Mouse (Mus musculus) layer of hippocampus, adult 11-12 months (tissue): Measurements from ENCODE around the gene Mylpf.

ENCODE experiments used
- DNase-seq: peaks from one replicate; pipeline ENCODE4 v3.0.0; 2022; ENCODE audit warnings: low spot score

Gene Mylpf

DNA sequence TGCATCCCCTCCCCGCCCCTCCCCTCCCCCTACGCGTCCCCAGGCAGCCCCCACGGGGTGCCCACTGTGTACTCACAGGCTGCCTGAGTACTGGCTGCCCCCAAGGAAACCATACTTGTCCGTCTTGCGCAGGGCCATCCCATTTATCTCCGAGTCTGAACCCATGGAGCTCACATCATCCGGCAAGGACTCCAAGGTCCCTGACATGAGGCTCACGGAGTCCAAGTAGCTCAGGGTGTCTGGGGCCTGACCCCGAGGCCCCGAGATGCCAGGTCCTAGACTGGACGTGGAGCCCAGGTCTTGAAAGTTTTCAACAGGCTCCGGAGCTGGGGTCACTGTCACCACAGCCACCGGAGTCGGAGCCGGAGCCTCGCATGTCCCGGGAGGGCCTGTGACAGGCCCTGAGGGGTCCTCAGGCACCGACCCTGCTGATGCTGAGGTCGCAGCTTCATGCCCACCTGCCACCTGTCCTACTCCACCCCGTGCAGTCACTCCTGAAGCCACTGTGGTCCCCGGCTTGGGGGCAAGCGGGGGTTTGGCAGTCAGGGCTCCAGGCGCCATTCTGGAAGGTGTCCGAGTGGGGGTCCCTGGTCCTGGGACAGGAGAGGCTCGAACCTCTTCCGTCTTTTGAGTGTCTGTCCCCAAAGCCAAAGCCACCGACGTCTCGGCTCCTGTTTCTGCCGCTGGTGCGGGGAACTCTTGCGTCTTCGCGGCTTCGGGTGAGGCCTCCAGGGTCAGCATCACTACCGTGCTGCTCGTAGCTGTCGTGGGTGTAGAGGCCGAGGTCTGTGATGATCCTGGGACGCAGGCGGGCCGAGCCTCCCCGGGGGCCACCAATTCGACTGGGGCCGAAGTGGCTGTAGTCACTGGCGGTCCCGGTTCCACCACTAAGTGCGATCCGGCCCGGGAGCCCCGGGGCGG, 1.1 kb upstream of the Mylpf start:
- peak; percentile 60 for DNase-seq

DNA sequence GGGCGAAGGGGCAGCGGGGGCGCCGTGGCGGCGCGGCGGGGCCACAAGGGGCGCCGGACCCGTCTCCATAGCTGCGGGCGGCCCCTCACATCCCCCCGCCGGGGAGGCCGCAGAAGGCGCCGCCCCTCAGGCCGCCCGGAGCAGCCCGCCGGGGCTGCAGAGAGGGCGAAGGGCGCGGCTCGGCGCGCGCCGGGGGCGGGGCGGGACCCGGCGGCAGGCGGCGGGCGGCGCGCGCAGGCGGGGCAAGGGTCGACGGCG, 466 bp upstream of the Mylpf start, which contains the start of gene Tbc1d10b:
Gene Tbc1d10b (minus strand): TSS at position 174 of the 258 bp plus-strand sequence.
- DNase-seq: no peak

DNA sequence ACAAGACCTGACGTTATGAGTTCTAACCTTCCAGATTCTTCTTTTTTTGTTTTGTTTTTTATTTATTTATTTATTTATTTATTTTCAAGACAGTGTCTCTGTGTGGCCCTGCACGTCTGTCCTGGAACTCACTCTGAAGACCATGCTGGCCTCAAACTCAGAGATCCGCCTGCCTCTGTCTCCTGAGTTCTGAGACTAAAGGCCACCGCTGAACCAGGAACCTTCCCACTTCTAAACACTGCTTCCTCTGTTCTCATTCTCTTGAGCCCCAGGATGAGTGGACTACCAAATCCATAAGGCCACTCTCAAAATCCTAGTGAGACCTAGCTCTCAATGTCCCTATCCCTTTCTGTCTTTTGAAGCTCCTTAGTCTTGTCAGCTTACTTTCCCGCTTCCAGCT, 1.2 kb downstream of the Mylpf start:
- DNase-seq: no peak

DNA sequence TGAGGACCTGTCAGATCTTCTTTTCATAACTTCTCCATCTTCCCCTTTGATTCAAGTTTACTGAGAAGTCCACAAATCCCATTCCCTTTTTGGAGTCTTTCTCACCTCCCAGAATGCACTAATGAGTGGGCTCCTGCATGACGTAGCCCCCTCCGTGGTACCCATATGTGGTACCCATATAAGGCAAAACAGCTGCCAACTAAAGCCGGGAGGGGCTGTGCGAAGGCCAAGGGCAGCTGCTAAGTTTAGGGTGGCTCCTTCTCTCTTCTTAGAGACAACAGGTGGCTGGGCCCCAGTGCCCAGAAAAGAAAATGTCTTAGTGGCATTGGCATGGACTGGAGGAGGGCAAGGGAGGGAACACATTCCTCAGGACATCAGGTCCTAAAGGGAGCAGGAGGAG, 1.6 kb downstream of the Mylpf start:
- DNase-seq: no peak

DNA sequence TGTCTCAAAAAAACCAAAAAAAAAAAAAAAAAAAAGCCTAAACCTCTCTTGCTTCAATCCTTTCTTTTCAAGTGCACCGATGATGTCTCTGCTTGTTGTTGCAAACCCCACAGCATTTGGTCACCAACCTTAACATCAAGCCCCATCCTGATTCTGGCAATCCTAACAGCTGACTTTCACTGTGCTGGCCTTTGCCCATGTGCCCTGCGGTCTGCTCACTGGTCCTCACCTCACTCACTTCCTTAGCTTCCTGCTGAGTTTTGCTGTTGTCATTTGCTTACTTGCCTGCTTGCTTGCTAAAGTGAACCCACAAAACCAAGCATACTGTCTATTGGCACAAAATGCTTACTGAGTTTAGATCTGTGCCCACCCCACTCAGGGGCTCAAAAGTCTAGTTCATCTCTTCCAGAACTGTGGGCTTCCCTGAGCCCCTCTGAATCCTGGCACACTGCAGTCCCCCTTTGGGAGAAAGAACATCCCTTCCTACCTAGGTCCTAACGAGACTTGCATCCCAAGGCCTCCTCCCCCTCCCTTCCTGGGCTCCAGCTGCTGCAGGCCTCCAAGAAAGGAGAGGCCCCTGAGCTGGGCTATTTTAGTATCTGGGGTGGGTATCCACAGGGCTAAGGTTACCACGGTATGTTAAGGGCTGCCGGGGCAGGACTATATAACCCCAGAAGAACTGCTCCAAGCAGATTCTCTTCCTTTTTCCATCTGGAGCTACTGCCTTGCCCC, 2.5 kb downstream of the Mylpf start:
- no peak for DNase-seq

DNA sequence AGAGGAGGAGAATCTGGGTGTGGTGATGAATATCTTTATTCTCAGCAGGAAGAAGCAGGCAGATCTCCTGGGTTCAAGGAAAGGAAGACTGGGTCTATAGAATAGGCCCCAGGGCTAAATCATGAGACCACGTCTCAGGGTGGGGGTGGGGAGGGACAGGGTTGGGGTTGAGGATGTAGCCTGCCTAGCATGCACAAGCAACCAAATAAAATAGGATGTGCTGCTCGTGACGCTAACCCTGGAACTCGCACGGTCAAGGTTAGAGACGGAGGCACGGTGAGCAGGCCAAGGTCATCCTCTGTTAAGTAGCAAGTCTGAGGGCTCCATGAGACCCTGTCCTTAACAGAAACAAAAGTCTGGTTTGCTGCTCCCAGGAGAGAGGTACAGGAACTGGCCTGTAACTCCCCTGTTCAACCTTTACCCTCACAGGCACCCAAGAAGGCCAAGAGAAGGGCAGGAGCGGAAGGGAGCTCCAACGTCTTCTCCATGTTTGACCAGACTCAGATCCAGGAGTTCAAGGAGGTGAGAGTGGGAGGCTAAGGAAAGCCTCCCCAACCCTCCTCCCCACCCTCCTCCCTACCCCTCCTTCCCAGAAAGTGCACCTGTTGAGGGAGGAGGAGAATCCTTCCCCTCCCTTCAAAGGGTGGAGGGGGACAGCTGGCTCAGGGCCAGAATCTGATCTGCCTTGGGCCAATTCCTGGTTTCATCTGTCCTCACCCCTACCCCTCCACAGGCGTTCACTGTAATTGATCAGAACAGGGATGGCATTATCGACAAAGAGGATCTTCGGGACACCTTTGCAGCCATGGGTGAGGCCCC, 4.0 kb downstream of the Mylpf start:
- no peak for DNase-seq

DNA sequence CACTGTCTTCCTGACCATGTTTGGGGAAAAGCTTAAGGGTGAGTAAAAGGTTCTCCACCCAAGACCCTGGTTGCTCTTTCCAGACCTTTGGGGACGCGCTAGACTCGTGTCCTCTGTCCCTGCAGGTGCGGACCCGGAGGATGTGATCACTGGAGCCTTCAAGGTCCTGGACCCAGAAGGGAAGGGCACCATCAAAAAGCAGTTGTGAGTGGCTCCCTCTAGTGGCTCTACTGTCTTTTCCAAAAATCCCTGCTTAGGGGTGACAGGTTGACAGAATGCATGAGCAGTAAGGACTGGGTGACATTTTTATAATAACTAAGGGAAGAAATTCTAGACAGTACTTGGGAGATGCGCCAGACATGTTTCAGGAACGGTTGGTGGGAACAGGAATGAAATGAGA, 4.8 kb downstream of the Mylpf start:
- no peak for DNase-seq

DNA sequence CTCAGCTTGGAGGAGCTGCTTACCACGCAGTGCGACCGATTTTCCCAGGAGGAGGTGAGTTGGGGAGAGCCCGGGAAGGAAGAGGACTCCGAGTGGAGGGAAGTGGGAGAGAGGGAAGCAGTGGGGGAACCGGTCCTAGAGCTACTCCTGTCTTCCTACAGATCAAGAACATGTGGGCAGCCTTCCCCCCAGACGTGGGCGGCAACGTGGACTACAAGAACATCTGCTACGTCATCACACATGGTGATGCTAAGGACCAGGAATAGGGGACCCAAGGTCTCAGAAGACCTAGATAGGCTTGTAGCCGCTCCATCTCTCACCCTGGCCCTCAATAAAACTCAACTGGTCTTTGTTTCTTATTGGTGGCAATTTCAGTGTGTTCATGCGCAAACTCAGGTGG, 5.2 kb downstream of the Mylpf start:
- DNase-seq: no peak

DNA sequence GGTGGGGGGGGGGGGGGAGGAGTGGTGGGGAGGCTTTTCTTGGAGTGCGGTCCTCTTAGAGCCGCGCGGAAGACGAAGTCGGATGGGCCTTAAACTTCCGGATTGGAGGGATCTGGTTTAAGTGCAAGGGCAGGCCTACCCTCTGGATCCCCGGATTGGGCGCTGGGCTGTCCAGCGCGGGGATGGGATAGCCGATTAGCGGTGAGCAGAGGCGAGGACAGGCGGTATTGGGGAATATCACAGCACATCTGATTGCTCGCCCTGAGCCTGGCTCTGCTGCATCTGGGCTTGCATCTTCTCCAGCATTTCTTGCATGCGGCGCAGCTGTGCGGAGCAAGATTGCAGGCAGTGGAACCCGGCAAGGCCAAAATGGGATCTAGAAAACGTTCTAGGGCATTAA, 5.8 kb downstream of the Mylpf start:
- no peak for DNase-seq

DNA sequence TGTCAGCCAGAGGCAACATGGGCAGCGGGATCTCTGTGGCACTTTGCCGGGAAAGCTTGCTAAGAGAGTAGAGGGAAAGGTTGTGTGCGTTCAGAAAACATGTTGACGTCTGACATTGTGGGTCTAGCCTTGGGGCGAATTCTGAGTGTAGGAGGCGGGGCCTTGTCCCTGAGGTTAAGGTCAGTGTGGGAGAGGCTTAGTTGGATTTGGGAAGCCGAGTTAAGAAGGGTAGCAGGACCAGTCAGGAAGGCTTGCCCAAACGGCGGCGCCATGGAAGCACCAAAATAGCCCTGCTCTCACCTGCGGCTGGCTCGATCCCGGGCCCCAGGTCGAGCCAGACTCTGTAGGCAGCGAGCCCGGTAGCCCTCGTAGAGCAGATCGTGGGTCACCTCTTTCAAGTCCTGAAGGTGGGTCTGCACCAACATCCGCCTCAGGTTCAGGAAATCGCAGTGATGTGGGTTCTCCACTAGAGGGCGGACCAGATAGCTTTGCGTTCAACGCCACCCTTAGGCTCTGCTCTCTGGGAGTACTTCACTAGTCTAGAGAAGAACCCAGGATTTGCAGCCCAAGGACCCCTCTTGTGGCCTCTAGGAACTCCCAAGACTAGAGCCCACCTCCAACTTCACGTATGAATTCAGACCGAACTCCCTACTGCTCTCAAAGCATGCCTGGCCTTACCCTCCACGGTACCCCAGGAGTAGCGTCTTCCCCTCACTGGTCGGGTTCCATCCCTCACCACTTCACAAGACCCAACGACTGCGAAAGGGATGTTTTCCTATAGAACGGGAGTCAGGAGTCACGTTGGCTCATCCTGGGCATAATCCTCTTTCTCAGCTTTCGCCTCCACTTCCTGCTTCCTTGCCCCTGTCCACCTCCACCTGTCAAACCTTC, 6.5 kb downstream of the Mylpf start:
- DNase-seq: no peak

DNA sequence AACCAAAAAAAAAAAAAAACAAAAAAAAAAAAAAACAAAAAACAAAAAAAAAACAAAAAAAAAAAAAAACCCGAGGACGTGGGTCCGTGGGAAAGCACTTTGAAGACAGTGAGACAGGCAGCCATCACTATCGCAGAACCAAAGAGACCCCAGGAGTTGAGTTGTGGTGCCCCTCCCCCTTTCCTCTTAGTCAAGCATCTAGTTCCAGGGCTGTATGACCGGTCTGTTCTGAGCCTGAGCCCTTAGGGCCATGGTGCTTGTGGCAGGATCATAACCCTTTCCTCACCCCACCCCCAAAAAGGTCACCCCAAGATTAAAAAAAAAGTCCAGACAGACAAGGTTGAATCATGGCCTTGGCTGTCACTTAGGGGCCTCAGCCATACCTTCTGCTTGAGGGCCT, 7.6 kb downstream of the Mylpf start:
- DNase-seq: no peak

DNA sequence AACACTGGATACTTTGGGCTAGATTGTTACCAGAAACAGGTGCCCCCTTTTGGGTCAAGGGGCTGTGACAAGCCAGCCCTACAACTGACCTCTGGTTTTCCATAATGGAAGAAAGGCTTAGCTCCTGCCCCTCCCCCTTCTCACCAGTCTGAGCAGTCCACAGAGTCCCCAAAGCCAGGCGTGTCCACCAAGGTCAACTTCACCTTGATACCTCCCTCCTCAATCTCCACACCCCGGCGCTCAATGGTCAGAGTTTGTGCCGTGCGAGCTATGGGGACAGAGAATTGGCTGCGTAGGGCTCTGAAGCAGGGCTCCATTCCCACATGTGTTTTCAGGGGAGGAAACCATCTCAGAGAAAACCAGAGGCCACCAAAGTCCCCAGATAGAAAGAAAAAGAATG, 8.8 kb downstream of the Mylpf start:
- DNase-seq: no peak

DNA sequence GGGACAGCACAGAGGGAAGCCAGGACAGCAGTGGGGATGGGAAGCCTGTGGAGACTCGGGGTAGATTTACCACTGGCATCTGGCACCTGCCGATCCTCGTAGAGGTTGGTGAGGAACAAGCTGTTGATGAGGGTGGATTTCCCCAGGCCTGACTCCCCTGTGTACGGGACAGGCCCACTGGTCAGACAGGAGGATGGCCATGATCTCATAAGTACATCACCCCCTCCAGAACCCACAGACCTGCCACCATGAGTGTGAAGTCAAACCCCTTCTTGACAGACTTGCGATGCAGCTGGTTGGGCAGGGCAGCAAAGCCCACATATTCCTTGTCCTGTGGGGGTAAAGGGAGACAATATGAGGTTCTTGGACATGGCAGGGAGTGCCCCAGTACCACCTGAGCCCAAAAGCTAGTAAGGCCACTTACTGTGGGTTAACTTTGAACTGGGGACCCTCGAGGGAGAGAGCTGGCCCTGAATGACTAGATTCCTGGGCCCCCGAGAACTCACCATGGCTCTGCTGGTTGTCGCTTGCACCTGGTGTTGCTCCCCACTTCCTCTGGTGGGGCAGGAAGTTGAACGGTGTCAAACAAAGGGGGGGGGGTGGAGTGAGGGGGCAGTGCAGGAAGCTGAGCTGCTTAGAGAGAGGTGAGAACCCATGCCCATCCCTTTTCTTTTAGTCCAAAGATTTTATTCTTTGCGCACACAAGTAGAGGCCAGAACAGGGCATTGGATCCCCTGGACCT, 9.4 kb downstream of the Mylpf start:
- DNase-seq: no peak

DNA sequence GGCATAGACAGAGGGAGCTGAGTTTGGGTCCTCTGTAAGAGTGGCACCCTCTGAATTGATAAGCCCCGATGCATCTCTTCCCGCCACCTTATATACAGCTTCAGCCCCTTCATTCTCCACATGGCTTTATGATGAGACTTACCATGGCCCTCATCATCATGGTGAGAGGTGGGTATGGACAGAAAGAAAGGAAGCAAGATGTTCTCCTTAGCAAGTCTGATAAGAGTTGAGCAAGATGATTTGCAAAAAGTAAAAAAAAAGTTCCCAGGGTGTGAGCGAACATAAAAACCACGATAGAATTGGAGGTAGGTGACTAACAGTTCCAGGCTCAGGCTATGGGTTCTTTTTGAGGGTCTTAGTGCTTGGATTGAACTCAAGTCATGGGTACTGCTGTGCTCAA, 10.0 kb downstream of the Mylpf start:
- no peak for DNase-seq

DNA sequence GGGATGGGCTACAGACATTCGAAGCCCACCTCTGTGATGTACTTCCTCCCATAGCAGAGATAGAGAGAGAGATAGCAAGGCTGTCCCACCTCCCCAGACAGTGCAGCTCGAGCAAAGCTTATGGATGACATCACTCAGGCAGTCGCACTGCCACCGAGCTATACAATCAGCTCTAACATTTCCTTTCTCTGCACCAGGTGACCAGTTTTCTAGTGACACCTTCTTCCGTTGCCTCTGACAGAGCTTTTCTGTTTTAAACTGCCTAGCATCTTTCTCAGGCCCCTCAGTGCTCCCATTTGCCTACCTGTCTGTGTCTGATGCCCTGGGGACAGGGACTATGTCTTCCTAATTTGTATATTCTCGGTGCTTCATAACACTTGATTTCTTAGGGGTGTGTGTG, 11.8 kb downstream of the Mylpf start:
- no peak for DNase-seq

DNA sequence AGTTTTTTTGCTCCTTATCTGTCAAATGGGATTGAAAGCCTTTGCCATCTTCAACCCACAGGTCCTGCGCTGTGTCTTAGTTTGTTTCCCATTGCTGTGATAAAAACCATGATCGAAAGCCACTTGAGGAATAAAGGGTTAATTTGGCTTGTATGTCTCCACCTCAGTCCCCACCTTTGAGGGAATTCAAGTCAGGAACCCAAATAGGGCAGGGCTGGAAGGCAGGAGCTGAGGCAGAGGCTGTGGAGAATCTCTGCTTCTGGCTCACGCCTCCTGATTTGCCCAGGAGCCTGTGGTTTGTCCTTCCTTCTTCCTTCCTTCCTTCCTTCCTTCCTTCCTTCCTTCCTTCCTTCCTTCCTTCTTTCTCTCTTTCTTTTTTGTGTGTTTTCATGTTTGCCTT, 14.4 kb downstream of the Mylpf start:
- DNase-seq: no peak

DNA sequence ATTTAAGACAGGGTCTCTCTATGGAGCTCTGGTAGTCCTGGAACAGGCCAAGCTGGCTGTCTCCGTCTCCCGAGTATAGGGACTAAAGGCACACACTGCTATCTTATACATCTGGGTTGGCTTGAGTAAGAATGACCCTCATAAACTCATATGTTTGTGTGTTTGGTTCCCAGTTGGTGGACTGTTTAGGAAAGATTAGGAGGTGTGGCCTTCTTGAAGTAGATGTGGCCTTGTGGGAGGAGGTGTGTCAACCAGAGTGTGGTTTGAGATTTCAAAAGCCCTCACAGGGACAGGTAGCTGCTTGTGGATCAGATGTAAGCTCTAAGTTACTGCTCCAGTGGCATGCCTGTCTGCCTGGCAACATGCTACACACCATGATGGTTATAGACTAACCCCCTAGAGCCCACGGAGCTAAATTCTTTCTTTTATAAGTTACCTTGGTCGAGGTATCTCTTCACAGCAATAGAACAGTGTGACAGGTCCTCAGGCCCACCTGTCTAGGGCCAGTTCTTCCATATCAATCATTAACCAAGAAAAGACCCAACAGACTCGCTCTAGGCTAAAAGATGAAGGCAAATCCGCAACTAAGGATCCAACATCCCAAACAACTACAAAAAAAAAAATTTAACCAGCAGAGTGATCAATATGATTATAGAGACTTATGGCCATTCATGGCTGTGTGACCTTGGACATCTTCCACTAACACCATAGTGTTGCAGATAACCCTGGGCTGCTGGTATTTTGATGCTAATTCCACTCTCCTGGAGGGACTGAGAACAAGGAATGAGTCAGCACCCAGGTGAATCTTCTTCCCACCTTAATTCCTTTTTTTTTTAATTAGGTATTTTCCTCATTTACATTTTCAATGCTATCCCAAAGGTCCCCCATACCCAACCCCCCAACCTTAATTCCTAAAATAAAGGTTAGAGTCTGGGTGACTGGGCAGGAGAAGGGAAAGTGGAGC, 15.1 kb downstream of the Mylpf start:
- no peak for DNase-seq

DNA sequence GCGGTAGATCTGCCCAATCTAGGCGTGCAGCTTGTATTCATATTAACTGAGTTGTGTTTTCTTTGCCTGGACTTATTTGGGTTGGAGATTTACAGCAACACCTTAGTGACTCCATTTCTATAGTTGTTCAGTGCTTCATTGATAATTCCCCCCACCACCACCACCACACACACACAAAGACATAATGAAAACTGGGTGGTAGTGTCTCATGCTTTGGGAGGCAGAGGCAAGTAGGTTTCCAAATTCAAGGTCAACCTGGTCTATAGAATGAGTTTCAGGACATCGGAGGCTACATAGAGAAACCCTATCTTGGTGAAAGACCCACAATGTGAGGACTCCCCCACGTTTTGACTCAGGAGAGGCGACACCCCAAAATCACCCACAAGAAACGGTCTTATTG, 15.9 kb downstream of the Mylpf start:
- DNase-seq: no peak

DNA sequence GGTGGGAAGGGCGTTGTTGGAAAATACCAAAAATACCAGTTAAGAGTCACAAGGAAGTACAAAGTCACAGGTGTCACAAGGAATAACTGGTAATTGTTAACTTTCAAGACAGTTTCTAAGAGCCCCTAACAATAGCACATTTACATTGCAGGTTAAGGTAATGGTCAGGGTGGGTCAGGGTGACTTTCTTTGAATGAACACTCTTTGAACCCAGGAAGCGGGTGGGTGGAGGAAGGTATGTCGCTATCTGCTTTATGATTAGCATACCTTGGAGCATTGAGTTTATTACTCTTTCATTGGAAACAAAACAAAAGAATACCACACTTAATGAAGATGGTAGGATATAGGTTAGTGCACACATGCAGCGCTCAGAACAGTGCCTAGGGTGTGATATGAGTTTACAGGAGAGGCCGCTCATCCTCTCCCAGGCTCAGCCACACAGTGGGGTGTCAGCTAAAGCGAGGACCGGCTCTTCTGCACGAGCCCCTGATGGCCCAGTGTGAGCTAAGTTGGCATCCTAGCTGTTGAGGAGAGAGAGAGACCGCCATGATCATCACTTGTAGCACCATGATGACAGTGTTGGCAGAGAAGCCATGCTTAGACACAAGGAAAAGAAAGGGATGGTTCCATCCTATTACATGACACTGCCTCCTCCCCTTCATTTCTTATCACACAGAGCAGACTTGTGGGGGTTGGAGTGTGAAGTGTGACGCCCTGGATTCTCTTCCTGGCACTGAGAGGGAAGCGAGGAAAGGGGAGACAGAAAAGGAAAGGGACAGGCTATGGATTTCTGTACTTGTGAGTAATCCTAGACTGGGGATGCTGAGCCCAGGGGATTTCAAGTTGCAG, 16.7 kb downstream of the Mylpf start:
- no peak for DNase-seq
